In genomic region chr14:11422306-11422705, GRCm38 (mm10) we compare ENCODE assay signal across 24 mouse cellular contexts.
"Had no signal": no experiment of that assay in that cellular context is flagged by ENCODE, and none has a peak within 500 bp of the region (broad histone marks: within the 10 kb centered on the region; RNA-seq: fewer than 3 reads in every experiment).

No protein-coding gene starts in this region.

- H3K9ac ChIP-seq: kidney, embryonic 15.5 days; limb, embryonic 13.5 days; liver, embryonic 12.5 days; liver, embryonic 15.5 days; lung, embryonic 15.5 days; midbrain, embryonic 13.5 days; neural tube, embryonic 13.5 days; stomach, embryonic 15.5 days had no signal

- H3K4me3 ChIP-seq: kidney, embryonic 15.5 days; limb, embryonic 10.5 days; limb, embryonic 13.5 days; liver, embryonic 12.5 days; liver, embryonic 15.5 days; lung, embryonic 15.5 days; megakaryocyte, embryonic 14.5 days; midbrain, embryonic 10.5 days; midbrain, embryonic 13.5 days; myocyte; neural tube, embryonic 13.5 days; stomach, embryonic 15.5 days had no signal

- H3K36me3 ChIP-seq: kidney, embryonic 15.5 days; limb, embryonic 10.5 days; limb, embryonic 13.5 days; liver, embryonic 12.5 days; liver, embryonic 15.5 days; lung, embryonic 15.5 days; midbrain, embryonic 10.5 days; midbrain, embryonic 13.5 days; neural tube, embryonic 13.5 days; stomach, embryonic 15.5 days had no signal

- H3K27me3 ChIP-seq: kidney, embryonic 15.5 days; limb, embryonic 13.5 days; liver, embryonic 12.5 days; liver, embryonic 15.5 days; lung, embryonic 15.5 days; megakaryocyte, embryonic 14.5 days; midbrain, embryonic 13.5 days; neural tube, embryonic 13.5 days; stomach, embryonic 15.5 days had no signal

- H3K27ac ChIP-seq: kidney, embryonic 15.5 days; limb, embryonic 10.5 days; limb, embryonic 13.5 days; liver, embryonic 12.5 days; liver, embryonic 15.5 days; lung, embryonic 15.5 days; midbrain, embryonic 10.5 days; midbrain, embryonic 13.5 days; neural tube, embryonic 13.5 days; stomach, embryonic 15.5 days had no signal

- DNase-seq: kidney, postnatal 10 days; kidney, postnatal 36 days; liver; lung, adult 18-20 months; lung, postnatal 10 days; lung, postnatal 36 days; retina, postnatal 1 day; right cerebral cortex, postnatal 25 days; spleen, adult 18-20 months; thymus, adult 2 months; thymus, postnatal 14 days; thymus, postnatal 4 days had no signal

- H3K4me1 ChIP-seq: kidney, embryonic 15.5 days; limb, embryonic 13.5 days; liver, embryonic 12.5 days; liver, embryonic 15.5 days; lung, embryonic 15.5 days; megakaryocyte, embryonic 14.5 days; midbrain, embryonic 10.5 days; midbrain, embryonic 13.5 days; neural tube, embryonic 13.5 days; stomach, embryonic 15.5 days had no signal
